Mouse (Mus musculus) brain, adult 2 months (tissue): ENCODE data around the gene Magix.

ENCODE experiments used
- DNase-seq: peaks from one replicate; pipeline ENCODE4 v3.0.0; 2011; ENCODE audit warnings: low read depth, low spot score

Gene Magix

DNA sequence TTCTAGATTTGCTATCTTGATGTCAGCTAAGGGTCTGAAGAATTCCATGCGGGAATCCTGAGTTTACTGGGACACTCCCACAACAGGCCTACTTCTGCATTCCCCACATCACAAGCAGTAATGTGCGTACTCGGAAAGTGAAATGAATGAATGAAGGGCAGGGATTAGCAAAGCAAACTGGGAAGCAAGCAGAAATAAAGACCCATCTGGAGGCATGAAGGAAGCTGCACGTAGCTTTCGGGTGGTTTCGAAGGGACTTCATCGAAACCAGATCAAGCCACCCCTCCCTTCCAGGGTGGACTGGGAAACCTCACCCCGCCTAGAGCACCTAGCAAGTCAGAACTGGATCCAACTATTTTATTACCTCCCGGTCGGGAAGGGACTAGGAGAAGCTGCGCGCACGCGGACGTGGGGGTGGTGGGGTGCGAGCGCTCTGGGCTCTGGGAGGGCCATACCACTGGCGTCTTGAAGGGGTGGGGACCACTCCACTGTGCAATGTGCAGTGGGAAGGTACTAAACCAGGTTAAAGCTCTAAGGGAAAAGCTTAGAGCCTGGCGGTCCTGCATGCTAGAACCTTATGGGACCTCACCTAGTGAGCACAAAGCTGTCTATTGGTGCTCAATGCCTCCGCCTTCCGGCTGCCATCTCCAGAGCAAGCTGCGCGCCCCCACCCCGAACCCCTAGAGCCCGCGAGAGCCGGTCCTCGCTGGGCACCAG, 6.6 kb downstream of the Magix start:
- DNase-seq: peak; percentile 36

DNA sequence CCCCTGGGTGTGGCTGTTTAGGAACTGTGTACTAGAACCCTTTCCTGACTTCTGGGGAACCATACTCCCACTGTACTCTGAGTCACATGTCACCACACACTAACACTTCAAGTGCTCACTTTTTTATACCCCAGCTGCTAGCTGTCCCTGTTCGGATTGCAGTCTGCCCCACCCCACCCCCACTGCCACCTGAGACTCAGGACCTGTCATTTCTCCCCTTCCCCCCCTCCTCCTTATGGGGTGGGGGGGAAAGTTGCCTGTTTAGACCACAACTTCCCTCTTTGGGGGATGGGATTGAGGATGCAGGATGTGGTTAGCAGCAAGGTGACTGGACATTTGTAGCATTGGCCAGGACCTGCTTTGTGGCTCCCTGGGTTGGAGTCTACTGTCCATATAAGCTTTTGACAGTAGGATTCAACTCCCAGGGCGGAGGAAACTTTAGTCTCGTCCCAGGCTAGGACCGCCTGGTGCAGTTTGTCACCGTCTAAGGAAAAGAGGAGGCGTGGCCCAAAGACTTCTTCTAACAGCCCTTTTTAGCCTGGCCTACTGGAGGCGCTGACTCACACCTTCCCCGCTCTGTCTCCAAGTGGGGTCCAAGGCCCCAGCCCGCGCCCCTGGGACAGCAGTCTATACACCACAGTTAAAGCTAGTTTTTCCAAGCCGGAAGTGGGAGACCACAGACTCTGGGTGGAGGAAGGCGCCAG, 7.3 kb downstream of the Magix start:
- DNase-seq: no peak

DNA sequence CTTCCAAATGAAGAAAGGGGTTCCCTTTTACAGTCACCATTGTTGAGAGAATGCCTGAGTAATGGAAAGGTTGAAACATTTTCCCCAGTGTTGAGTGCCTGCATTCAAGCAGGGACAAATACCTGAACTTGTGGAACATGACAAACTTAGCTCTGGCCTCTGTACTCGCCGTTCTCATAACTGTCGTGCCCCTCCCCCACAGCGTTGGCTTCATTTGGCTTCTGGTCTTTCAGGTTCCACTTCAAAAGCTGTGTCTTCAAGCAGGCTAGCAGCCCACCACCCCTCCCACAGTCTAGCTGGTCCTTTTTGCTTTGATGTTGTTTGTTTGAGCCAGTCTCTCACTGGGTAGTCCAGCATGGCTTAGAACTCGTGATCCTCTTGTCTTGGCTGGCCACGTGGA, 8.3 kb downstream of the Magix start:
- no peak for DNase-seq

DNA sequence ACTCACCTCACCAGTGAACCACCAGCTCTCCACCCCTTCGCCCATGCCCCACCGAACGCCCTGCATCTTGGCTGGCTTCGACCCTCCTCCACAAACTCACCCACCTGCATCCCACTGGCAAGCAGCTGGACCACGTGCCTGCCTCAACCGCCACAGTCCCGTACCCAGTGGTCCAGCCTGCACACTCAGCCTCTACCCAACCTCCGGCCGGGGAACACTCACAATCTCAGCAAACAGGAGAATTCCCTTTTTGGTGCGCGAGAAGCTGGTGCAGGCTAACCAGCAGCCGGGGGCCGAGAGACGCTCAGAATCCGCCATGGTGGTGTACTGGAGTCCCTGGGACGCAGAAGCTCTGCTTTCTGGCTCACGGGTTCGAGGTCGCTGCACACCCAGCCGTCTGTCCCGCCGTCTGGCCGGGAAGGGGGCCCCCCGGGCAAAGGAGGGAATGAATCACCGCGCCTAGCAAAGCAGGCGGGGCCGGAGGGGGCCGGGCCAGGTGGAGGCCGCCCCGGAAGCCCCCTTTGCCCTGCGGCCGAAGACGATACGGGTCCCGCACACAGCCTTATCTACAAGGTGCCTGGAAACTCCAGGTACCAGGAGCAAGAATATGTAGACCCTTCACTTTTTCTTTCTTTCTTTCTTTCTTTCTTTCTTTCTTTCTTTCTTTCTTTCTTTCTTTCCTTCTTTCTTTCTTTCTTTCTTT, 10.0 kb downstream of the Magix start, which contains the start of gene Plp2:
Plp2 (minus strand) TSS at position 470 of the 703 bp plus-strand sequence.
- DNase-seq: no peak

DNA sequence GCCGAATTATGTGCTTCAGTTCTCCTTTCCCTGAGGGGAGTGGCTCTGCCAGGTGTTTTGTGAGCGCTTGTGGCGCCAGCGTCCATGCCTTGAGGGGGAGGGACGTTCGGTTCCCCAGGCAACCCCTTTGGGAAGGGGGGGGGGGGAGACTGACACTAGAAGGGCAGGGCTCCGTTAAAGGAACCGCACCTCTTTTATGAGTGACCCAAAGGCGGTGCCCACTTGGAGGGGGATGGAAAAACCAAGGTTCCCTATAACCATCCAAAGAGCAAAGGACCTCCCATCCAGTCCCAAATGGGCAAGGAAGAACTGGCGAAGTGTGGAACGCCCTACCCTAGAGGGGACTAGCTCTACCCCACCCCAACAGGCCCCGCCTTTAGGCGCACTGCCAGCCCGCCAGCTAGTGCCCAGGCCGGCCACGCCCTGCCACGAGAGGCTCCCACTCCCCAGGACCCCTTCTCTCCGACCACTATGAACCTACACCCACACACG, 10.6 kb downstream of the Magix start:
- peak; percentile 60 for DNase-seq

DNA sequence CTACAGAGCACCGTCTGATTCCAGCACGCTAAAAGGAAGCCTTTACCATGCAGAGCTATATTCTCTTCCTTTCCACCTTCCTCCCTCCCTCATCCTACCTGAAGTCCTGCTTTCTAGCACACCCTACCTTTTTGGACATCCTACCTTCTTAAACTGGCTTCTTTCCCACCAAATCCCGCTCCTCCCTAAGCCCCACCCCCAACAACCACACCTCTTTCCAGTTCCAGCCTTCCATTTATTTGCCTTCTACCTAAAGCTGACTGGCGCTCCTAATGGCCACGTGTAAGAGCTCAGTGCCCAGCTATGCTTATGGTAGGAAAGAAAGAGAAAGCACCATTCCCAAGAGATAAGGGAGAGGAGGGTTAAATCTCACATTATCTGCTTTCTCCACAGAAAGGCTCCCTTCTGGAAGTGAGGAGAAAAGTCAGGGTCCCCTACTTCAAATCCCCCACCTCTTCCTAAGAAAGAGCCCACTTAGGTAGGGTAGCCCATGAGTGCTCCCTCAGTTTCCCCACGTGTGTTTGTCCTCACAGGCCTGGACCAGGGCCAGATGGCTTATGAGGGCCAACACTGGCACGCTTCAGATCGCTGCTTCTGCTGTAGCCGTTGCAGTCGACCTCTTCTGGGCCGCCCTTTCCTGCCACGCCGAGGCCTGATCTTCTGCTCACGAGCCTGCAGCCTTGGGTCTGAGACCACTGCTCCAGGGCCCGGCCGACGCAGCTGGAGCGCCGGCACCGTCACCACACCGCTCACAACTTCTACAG, 15.1 kb downstream of the Magix start:
- no peak for DNase-seq

DNA sequence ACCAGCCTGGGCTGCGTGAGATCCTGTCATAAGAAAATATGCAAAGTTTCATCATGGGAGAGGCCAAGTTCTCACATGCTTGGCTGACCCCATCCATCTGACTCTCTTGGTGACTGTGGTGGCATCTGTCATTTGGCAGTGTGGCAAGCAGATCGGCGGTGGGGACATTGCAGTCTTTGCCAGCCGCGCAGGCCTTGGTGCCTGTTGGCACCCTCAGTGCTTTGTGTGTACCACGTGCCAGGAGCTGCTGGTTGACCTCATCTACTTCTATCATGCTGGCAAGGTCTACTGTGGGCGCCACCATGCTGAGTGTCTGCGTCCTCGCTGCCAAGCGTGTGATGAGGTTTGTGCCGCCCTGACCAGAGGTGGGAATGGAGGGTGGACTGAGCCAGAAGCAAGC, 16.3 kb downstream of the Magix start:
- DNase-seq: peak; percentile 90

DNA sequence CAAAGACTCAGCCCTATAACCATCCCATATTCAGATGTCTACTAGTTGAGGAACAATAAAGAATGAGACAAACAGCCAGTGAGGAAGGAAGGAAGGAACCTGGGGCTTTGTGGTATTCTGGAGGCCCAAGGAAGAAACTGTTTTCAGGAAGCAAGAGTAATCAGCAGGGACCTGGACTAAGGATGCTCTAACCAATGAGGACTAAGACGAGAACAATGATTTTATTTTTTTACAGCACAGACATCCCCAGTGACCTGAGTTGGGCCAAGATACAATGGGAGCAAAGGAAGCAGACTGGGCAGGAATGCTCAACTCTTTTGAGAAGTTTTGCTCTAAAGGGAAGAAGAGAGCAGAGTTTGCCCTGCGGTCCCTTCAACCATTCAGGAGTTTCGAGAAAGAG, 18.1 kb downstream of the Magix start:
- DNase-seq: no peak

DNA sequence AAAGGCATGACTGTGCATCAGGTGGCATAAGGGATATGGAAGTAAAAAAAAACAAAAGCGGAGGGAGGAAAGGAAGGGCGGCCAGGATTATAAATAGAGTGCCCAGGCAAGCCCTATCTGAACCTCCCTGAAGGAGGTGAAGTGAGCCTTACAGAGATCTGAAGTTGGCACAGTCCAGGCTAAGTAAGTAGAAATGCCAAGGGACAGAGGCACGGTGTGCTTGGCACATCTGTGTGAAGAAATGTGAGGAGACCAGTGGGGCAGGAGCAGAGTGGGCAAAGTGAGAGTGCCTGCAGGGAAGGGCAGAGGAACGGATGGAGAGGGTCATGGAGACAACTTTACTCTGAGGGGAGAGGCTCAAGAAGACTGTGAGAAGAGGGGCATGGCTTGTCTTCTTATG, 20.0 kb downstream of the Magix start:
- DNase-seq: no peak

DNA sequence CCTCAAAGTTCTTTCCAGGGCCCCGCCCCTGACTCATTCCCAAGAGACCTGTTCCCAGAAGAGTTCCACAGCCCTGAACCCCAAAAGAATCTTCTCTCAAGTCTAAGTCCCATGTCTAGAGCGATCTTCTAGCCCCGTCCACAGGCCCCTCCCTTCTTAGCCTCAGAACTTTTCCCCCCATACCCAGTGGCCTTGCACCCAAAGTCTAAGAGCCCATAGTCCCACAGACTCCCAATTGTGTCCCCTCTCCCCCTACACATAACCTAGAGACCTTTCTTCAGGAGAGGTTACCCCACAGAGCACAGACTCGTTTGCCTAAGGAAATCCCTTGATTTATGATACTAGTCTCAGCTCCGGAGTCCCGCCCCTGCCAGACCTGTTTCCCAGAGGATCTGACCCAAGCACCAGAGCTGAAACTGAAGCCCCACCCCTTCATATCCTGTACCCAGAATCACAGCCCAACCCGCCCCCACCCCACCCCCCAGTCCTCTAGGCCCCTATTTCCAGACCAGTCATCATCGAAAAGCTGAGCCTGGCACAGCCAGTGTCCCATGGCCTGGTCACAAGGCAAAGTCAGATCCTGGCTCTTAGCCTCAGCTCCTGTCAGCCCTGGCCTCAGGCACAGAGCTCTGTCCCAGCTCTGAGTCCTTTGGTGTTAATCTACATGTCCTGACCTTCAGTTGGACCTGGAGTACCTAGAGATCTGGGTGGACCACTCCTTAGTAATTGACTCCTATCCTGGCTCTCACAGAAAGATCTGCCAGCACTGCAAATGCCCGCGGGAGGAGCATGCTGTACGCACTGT, 22.1 kb downstream of the Magix start:
- DNase-seq: no peak

DNA sequence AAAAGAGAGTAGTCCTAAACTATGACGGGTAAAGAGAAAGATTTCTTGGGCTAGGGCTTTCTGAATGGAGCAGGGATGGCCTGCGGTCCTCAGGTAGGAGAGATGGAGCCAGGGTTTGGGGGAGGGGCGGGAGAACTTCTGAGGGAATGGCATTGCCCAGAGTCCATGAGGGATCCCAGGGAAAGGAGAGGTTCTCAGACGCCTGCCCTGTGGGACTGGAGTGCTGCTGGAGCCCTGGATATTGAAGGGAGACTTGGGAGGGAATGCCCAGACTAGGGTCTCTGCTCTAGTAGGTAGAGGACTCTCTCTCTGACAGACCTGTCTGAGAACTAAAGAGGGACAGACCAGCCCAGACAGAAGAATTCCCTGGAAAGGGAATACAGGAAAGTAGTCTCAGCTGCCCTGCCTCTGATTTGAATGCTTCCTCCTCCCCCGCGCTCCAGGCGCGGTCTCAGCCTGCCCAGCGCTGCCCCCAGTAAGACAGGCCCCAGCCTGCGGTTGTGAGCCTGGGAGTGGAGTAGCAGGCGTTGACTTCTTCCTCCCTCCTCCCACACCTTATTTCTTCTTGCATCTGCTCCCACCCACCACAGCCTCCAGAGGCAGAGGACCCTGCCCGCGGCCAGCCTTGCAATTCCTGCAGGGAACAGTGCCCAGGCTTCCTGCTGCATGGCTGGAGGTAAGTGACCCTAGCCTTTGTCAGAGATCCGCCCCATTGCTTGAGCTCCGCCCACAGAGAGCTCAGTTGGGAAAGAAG, 22.8 kb downstream of the Magix start:
- no peak for DNase-seq

DNA sequence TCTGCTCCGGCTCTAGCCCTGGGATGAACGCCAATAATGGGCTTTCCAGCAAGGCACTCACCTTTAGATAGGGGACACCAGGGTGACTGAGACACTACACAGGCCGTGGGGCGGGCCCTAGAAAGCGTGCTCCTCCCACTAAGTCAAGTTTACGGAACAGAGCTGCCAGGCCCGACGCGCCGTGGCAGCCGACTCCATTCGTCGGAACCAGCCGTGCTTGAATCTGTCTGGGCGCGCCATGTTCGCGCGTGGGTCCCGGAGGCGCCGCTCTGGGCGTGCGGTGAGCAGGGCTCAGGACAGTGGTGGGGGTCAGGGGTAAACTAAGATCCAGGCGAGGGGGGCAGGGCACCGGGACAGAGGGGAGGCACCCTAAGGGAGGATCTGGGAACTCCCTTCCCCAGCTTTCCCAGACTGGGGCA, 23.8 kb downstream of the Magix start, which contains the start of gene Prickle3:
Prickle3 (plus strand) TSS at position 40 of the 419 bp plus-strand sequence.
- peak; percentile 31 for DNase-seq

DNA sequence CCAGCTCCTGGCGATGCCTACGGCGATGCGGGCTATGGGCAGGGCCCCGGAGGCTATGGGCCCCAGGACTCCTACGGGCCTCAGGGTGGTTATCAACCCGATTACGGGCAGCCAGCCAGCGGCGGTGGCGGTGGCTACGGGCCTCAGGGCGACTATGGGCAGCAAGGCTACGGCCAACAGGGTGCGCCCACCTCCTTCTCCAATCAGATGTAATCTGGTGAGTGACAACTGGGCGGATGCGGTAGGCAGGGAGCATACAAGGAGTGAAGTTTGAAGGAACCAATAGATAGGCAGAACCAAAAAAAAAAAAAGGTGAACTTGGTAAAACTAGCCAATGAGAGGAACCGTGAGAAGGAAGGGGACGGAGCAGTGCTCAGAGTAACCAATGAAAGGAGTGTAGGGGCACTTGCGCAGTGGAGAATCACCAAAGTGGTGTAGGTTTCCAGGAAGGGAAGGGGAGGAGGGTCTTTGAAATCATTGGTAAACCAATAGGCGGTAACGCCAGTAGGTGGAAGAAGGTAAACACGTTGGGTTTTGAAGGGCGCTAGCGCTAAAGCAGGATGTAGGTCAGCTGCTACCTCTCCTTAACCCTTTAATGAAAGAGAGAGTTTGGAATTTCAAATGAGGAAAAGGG, 32.3 kb downstream of the Magix start:
- peak; percentile 92 for DNase-seq

DNA sequence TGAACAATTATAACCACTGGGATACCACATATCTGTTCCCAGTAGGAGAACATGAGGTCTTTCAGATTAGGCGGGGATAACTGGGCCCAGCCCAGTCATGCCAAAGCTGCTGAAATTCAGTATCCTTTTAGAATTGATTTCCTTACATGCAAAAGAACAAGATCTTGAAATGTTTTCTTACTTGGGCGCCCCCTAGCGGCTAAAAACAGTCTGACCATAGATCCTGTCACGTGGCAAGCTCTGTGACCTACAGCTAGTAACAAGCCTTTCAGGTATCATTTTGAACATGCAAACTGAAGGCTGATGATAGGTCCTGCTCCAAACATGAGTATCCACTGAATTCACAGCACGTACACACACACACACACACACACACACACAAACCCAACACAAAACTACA, 35.7 kb downstream of the Magix start:
- peak; percentile 85 for DNase-seq

DNA sequence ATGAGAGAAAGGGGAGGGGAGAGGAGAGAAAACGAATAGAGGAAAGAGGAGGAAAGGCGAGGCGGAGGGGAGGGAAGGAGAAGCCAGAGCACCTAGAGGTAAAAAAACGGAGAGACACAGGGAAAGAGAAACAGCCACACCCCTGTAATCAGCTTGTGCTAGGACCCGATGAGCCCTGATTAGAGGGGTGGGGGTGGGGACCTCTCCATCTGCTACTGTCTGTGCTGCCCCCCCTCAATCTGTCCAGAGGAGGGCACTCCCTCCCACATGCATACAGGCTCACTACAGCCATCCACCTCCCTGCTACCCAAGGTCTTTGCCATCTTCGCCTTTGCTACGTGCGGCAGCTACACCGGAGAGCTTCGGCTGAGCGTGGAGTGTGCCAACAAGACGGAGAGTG, 40.3 kb downstream of the Magix start:
- peak; percentile 61 for DNase-seq

DNA sequence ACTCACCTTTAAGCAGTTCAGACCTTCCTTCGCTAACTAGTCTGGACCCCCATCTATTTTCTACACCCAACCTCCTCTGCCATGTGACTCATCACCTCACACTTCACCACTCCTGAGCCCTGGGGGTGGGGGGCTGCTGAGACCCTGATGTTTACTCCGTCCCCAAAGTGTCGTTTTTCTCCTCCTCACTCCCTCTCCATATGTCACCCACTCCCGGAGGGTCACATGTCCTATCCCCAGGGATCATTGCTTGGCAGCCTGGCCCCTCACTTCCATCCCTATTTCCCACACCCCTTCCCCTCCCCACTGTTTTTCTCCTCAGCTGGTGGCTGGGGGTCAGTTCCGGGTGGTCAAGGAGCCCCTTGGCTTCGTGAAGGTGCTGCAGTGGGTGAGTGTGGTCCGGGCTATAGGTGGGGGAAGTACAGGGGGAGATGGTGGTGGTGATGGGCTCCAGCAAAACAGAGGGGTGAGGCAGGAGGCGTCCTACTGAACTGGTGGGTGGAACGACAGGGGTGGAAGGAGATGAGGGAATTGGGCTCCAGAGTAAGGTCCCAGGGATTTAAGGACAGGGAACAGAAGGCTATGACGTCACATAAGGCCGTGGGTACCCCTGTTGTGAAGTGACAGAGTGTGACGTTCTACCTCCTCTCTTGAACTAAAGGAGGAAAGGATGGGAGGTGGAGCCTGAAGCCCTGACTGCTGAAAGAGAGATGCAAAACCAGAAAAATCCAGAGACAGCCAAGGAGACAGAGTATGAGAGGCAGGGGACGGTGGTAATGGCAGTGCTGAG, 41.3 kb downstream of the Magix start:
- peak; percentile 80 for DNase-seq

DNA sequence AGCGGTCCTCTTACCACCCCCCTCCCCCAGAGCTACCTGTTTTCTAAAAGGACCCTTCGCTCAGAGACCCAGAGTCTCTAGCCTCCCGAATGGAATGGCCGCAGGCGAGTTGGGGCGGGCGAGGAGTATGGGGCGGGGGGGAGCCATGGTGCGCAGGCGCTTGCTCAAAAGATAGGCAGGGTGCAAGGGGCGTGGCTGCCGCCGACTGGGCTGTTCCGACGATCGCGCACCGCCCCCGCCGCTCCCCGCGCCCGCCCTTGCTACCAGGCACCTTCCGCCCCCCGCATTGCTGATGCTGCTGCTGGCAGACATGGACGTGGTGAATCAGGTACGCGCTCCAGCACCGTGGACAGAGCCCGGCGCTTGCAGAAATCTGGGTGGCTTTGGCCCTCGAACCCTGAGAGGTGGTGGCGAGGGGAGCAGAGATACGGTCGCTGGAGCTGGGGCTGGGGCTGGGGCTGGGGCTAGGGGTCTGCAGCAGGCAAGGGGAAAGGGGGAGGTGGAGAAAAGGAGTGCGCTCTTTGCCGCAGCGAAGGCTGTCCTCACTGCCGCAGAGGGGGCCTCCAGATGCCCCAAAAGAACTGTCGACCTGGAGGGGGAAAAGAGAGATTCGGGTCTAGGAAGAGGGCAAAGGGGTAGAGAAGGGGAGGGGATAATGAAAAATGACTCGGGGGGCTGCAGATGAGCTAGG, 42.5 kb downstream of the Magix start, which contains the start of gene Syp:
Syp (plus strand) TSS at position 71 of the 691 bp plus-strand sequence.
- DNase-seq: peak; percentile 94

DNA sequence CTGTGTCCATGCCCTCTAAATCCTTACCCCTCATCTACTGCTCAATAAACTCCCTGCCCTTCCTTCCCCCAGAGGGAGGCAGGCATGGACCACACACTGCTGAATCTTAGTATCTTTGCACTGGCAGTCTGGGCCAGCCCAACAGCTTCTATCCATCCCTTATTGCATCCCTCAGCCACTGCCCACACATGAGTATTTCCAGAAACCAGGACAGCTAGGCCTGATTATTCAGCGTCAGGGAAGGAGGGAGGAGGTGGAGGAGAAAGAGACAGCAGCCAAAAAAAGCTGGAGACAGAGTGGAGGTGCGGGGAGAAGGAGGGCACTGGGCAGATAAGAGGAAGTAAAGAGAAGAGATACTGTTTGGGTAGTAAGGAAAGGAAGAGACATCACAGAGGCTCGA, 46.0 kb downstream of the Magix start:
- peak; percentile 85 for DNase-seq
